In the genomic region with DNA sequence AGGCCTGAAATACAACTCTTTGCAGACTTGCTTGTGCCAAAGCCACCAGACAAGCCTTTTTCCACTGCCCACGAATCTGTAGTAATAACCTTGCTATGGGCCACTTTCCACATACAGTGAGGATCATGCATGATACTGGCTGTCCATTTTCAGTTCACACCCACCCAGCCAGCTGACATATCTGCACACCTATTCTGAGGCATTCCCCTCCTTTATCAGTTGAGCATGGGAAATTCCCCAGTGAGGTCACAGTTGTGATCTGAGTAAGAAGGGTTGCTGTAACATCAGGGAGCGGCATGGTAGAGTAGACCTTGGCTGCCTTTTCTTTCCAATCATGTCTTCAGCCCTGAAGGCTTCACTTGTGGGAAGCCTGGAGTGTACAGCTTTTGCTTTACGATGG, we compare ENCODE assay signal across 1 mouse cellular context.
A peak's percentile ranks its signal among the peaks of the same experiment; 100 is the strongest.
TF ChIP-seq lines count a peak whose summit lies in the region.

No protein-coding gene starts in this region.

TF ChIP-seq in CH12.LX, 34 proteins besides CTCF, POLR2A, EP300 and RAD21 (continued from another document):
- TF ChIP-seq ELF1 (IDR thresholded peaks at IDR 0.05; ENCODE audit: low read depth, low read length) (no peak), TCF12 (IDR thresholded peaks at IDR 0.05; ENCODE audit: low read depth, low read length) (peak; percentile 97), BHLHE40 (IDR thresholded peaks at IDR 0.05; ENCODE audit: low read depth, low read length) (peak; percentile 90), UBTF (IDR thresholded peaks at IDR 0.05; ENCODE audit: low read depth, low read length) (no peak), HCFC1 (IDR thresholded peaks at IDR 0.05; ENCODE audit: low read depth, low read length) (no peak)
